Mouse (Mus musculus) mature B cell (primary cell): ENCODE data around the gene Ndufs2.
"Not testable (repeated sequence)": the region's sequence is repeated elsewhere in the genome, so short reads cannot be mapped to it uniquely, and the experiment has no call there.

Source experiments
- in situ Hi-C: fragments of 300-500 bp; cut with MboI; formaldehyde crosslinking; loops from 2 replicates; pipeline ENCODE4 v1.14.3; 2019

Gene Ndufs2

DNA sequence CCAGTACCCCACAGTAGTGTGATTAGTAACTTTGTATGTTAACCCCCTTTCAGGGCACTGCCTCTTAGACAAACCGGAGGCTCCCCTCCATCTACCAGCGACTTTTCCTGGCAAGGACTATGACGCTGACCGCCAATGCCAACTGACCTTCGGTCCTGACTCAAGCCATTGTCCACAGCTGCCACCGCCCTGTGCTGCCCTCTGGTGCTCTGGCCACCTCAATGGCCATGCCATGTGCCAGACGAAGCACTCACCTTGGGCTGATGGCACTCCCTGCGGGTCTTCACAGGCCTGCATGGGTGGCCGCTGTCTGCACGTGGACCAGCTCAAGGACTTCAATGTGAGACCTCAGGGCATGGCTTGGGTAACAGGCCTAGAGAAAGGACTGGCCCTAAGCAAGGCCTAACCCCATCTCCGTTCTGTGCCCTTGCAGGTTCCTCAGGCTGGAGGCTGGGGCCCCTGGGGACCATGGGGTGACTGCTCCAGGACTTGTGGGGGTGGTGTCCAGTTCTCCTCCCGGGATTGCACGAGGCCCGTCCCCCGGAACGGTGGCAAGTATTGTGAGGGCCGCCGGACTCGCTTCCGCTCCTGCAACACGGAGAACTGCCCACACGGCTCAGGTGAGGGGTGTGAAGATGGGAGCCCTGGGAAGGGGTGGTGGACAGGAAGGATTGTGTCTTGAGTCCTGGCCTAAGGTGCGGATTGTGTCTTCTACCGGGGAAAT is 5.1 kb upstream of the Ndufs2 start:
- in situ Hi-C loops, result no loop called here

DNA sequence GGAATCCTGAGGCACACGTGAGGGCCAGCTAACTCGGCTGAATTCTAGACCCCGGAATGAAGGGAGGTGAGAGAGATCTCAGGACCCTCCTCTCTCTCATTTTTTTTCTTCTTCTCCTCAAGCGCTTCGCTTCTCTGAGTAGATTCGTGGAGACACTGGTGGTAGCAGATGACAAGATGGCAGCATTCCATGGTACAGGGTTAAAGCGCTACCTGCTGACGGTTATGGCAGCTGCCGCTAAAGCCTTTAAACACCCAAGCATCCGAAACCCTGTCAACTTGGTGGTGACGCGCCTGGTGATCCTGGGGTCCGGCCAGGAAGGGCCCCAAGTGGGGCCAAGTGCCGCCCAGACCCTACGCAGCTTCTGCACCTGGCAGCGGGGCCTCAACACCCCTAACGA is 1.2 kb upstream of the Ndufs2 start:
- in situ Hi-C loops, result no loop called here

DNA sequence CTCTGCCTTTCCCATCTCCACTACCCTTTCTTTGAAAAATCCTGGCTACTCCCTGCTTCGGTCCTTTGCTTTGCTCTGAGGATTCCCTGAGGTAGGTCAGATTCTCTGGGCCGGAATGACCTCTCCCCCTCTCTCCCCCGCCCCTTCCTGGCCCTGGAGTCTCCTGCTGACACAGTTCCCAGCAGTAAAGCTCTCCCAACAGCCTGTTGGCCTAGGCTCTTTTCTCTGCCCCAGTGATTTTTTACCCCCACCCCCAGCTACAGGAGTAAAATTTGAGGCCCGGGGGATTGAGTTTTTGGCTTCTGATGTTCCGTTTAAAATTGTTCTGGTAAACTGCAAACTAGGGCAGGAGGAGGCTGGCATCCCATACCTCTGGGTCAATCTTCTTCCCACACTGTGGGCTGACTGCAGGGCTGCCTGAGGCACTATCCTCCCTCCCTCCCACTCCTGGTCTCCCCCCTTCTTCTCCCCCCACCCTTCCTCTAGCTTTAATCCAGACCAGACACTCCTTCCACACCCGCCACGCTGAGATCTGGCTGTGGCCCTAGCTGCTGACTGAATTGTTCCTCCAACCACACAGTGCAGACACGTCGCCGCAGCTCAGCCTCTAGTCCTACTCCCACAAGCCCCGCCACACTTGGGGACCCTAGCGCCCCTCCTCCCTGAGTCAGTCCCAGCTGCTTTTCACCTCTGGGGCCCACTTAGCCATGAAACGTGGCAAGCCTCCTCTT is 571 bp upstream of the Ndufs2 start:
- in situ Hi-C loops, result no loop called here

DNA sequence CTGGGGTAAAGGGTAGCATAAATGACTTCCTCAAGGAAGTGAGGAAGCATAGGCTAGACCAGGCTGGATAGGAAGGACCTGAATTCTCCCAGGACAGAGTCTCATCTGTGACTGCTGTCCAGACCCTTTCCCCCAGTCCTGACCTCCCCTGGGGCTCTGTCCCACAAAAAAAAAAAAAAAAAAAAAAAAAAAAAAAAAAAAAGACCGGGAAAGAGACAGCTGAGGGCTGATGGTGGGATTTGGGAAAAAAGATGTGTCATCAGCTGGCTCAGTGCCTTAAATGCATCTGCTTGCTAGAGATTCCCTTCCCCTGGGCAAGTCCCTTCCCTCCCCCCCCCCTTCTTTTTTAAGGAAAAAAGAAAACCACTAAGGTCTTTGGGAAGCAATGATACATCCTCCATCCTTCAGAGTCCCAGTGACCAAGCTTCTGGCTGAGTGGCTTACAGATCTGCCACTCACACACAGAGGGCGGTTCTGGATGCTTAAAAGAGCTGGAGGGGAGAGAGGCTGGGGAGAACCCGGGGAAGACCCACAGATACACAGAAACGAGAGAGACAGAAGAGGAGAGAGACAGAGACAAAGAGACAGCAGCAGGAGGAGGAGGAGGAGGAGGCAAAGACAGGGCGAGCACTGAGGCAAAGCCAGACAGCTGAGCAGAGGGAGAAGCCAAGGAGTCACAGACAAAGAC is 1.1 kb downstream of the Ndufs2 start, which contains the start of gene Adamts4:
Gene Adamts4, plus strand, starts transcription at position 509 of the 688 bp plus-strand sequence.
- in situ Hi-C loops, result no loop called here

DNA sequence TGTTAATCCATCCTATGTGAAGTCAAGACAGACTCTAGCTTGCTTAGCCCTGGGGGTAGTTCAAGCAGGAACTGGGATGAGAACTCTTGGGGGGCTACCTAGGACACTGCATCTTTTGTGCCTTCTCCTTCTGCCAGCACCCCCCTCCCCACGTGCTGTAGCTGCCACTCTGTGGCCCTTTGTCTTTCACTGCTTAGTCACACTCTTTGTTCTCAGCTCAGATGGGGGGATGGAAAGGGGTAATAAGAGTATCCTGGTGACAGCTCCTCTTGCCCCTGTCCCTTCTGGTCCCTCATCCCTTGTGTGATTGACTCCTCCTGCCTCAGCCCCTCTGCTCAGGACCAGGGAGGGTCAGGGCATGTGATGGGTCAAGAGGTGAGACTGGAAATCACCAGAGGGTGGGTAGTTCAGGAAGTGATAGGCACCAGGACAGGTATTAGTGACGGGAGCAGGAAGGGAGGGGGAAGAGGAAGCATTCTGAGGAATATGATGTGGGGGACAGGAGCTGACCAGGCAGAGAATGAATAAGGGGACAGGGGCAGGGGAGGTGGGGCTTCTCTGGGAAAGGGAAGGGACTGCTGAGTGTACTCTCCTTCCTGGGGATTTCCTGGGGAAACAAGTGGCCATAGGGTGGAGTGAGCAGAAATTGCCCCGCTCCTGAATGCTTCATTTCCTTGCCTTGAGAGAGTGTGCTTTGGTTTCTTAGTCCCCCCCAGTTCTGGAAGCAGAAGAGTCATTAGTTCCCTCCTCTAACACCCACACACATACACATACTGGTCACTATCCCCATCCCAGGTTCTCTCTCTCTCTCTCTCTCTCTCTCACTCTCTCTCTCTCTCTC is 2.6 kb downstream of the Ndufs2 start:
- in situ Hi-C loops, result no loop called here

DNA sequence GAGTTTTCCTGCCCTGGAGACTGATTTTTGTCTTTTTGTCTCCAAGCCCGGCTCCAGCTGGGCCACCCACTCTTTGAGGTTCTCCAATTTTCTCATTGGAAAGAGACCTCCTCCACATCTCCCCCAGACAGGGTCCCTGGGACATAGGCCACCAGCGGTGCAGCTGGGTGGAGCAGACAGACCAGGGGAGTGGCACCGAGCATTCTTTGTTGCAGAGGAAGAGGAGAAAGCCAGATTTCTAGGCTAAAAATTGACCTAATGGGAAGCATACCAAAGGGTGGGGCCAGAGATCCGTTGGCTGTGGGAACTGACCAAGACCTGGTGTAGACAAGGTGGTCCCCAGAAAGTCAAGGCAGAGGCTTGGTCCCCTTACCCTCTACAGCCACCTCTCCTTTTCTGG is 3.3 kb downstream of the Ndufs2 start:
- in situ Hi-C loops, result no loop called here

DNA sequence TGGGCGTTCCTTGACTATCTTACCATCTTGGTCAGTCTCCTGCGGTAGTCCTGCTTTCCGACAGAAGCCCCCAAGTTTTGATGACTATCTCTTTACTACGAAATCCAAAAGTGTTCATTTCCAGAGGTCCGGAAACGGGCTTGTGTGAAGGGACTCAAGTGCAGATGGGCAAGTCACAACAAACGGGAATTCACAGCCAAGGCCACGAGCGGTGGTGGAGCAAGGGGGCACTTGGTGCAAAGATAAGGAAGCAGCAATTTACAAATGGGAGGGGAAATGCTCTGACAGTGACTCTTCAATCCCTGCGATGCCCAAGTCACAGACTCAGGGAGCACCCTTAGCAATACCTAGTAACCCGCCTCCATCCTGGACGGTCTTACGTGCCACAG is 3.7 kb downstream of the Ndufs2 start:
- in situ Hi-C loops, result no loop called here

DNA sequence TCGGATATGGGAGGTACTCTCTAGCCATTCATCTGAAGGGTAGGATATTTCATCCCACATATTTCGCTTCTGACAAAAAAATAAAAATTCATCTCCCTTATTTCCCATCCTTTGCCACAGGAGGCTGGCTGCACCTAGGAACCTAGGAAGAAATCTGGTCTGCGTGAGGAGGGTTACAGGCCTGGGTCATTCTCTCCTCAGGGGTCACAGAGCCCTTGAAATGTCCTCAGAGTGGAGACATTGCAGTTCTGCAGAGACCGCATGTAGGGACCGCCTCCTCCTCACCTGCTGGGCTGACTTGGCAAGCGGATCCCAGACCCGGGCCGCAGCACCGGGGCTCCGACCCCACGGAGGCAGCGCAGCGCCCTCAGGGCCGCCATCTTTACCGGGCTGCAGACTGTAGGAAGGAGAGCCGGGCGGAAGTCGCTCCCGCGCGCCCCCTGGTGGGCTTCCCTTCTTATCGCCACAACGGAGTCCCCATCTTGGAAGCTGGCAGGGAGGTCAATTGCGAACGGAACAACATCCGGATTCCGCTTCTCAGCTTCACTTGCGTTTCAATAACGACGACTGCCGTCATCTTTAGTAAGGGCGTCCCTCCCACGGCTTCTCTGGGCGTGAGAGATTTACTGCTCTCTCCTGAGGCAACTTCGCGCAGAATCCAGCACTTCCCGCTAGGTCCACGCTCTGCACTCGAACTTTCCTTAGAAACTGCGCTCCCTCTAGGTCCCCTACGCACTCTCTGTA is 4.3 kb downstream of the Ndufs2 start:
- in situ Hi-C loops, result no loop called here

DNA sequence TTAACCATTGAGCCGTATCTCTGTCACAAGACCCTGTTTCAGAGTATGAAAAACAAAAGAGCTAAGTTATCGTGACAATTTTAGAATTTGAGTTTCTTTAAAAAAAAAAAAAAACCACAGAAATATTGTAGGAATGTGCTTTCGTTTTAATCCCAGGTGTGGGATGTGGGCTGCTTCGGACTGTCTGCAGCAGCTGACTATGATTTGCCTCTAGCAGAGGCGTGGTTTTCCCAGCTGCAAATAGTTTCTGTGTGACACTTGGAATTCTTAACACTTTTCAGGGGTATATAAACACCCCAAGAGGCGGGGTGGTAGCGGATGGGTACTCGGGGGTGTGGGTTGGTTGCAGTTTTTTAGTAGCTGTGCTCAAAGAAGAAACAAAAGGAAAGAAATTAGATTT is 5.8 kb downstream of the Ndufs2 start:
- in situ Hi-C loops, result no loop called here

DNA sequence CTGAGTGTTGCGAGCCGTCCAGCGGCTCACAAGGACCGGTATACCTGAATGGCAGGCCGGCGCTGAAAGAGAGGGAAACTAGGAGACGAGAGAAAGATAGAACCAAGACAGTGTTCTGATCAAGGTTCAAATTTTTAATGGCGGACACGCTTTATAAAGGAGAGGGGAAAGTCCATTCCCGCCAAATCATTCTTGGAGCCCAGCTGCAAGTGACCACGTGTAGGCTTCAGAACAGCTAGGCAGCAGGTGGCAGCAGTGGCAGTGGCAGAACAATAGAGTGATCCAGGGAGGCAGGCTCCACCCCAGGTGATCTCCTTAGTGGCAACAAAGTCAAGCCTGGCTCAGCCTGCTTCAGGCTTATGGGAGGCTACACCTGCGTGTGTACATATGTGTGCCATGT is 9.2 kb downstream of the Ndufs2 start:
- in situ Hi-C loops, result not testable (repeated sequence)

DNA sequence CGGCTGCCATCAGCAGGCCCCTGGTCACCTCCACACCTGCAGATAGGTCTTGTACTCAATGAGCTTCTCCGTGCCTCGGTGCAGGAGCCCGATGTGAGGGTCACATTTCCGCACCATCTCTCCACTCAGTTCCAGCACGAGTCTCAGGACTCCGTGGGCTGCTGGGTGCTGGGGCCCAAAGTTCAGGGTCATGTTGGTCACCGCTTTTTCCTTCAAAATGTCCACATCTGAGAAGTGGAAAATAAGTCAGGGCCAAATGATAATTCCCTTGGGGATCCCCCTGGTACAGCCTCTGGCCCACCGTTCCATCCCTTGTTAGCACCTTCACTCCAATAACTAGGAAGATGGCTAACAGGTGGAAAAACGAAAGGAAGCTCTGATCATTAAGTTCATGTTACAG is 10.3 kb downstream of the Ndufs2 start:
- in situ Hi-C loops, result no loop called here

DNA sequence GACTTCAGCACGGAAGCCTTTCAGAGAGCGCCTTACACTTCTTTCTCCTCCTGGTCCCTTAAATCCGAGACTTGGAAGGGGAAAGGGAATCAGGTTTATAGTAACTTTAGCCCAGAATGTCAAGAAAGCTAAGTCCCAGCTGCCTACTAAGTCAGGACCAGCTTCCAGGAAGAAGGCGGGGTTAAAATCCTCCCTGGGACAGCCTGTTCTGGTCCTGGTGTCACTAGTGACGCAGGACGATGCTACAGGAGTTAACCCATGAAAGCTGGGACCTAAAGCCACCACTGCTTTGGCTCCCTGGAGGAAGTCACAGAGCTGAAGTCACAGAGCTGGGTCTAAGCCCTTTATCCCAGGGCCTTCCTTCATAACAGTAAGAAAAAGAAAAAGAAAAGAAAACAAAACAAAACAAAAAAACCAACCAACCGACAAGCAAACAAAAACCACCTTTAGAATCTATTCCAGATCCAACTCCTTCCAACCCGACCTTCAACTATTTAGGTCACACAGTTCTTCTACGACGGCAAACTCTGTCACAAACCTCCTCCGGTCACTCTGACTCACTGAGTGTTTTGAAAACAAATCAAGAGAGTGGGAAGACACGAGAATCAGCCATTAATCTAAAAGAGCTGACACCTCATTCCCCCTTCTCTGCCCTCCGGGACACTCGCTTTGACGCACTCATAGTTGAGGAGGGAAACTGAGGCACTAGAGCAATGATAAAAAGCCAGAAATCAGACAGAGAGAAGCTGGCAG is 11.0 kb downstream of the Ndufs2 start:
- in situ Hi-C loops, result no loop called here

DNA sequence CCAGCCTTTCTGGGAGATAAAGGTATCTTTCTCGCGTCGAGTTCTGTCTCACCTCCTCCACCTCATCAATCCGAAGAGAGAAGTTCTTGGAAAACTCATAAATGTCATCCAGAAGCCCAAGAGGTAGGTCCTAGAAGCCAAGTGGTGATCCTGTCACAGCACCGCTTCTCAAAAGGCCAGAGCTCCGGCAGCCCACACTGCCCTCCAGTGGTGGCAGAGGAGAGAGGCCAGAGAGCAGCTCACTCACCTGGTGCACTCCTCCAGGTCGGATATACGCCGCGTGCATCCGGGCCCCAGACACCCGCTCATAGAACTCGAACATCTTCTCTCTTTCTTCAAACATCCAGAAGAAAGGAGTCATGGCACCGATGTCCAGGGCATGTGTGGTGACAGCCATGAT is 12.7 kb downstream of the Ndufs2 start:
- in situ Hi-C loops, result no loop called here

DNA sequence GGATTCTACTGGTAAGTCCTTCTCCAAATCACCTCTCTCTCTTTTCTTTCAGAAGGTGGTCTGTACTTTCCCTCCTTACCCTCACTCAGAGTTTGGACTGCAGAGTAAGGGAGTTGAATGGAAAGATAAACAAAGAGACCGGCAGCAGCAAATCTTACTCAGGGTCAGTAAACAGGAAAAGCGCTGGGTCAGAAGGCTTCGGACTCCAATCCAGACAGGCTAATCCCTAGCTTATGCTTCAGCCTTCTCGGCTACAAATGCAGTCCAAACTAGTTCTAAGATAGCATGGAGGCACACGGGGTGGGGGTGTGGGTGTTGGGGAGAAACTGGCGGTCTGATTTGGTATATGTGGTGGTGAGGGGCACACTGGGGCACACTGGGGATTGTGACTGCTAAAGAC is 13.8 kb downstream of the Ndufs2 start:
- in situ Hi-C loops, result no loop called here

DNA sequence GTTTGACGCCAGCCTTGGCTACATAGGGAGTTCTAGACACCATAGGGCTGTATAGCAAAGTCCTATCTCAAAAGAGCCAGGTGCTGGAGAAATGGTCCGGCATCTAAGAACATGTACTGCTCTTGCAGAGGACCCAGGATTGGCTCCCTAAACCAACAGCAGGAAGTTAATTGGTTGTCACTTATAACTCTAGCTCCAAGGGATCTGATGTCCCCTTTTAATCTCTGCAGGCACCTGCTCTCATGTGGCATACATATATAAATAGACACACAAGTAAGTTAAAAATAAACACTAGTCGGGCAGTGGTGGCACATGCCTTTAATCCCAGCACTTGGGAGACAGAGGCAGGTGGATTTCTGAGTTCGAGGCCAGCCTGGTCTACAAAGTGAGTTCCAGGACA is 15.4 kb downstream of the Ndufs2 start:
- in situ Hi-C loops, result no loop called here

DNA sequence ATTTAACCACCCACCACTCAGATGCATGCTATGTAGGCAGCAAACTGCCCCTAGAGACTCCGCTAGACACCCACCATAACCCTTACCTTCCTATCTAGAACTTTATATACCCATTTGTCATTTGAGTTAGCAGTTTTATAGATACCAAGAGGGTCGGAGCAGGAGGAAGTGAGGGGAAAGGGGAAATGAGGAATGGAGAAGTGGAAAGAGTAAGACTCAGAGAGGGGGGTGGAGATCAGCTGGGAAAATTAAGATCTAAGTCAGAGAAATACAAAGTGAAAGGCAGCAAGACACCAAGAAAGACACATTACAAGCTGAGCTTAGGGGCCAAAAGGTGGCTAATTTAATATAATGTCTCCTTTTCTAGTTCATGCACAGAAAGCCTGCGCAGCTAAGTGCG is 16.6 kb downstream of the Ndufs2 start:
- in situ Hi-C loops, result no loop called here

DNA sequence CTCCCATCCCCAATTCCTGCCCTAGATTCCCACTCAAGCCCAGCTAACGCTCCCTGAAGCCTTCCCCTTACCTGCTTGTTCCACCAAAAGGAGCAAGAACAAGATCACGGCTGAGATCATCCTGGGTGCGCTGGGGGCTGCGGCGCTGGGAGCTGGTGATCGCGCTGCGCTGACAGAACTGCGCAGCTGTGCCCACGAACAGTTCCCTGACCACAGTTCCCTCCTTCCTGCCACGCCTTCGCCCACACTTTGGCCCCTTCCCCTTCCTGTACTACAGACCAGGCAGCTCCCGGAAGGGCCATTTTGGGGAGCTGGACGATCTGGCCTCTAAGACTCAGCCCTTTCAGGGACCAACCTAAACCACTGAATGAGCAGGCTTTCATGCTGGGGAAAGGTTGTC is 17.1 kb downstream of the Ndufs2 start, which contains the start of gene Fcer1g:
Gene Fcer1g, minus strand, starts transcription at position 240 of the 400 bp plus-strand sequence.
- in situ Hi-C loops, result no loop called here

DNA sequence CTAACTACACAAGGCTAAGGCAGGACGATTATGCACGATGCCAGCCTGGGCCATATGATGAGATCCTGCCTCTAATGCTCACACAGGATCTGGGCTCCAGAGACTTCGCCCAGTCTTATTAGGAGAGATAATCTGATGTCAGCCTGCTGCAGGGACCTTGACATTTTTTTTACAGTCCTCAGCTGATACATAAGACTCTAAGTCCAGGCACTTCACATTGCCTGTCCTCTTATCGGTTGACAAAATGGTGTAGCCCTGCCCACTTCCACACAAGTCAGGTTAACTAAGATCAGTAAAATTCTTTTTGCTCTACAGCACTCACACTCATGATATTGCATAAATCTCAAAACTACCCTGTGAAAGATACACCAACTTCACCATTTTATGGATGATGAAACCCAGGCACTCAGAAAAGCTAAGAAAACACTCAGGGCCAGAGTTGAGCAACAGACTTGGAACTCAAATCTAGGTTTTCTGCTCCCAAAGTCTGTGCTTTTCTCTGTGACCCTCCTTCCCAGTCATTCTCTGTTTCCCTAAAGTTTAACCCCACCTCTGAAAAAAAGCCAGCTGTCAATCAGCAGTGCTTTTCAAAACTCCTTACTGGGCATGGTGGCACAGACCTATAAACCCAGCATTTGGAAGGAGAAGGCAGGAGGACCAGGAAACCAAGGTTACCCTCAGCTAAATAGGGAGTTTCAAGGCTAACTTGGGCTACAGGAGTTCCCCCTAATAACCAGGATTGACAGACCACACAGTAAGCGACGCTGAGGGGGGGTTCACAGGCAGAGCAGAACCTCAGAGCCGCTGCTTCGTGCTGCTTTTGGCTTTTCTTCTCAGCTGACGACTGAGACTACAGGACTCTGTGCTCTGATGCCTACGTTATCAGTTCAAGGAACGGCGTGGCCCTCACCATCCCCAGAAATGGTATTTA is 18.1 kb downstream of the Ndufs2 start:
- in situ Hi-C loops, result no loop called here

DNA sequence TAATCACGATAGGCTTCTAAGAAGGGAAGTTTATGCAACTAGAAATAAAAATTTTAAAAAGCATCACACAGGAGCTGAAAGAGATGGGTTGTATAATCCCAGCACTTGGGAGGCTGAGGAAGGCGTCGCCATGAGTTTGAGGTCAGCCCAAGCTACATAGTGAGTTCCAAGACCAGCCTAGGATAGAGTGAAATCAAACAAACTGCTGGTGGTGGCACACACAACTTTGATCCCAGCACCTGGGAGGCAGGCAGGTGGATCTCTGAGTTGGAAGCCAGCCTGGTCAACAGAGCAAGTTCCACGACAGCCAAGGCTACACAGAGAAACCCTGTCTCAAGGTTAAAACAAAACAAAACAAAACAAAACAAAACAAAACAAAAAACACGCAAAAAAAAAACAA is 18.8 kb downstream of the Ndufs2 start:
- in situ Hi-C loops, result no loop called here
